Mouse (Mus musculus): ENCODE data around the gene 1700025G04Rik.

The 1700025G04Rik gene

DNA sequence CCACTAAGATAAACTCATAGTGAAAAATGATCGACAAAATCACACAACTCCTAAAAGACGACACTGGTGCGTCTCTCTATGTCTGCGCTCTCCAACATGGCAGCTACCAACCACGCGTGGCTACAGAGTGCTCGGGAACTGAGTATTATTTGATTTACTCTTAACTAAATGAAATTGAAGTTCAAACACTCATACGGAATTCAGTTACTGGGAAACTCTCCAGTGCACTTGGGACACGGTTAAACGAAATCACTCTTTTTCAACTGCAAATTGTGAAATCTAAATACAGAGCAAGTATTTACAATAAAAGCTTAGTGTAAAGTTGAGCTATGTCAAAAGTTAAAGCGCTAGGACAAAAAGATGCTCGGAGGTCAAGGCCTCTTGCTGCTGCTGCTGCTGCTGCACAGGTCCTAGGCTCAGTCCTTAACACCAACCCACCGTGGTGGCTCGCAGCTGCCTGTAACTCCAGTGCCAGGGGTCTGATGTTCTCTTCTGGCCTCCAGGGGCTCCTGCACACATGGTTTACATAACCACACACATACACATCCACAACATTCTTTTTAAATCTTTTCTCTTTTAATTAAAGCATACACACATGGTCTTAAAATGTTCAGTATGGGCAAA, 13.6 kb downstream of the 1700025G04Rik start:
- DNase-seq (ENCODE audit: low spot score in 2 of 2) = no peak

DNA sequence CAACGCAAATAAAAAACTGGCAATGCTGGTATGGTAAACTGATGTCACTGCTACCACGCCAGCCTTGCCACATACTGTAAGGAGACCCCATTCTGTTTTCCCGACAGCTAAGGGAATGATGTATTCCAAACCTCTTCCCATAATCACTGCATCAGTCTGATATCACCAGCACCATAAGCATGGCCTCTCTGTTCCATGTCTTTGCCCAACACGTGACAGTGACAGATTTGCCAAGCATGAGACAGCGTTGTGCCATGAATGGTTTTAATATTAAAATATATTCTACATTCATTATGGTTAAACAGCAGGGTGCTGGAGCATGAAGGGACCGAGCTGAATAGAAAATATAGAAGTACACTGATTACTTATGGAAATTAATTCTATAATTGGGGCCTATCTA, 14.2 kb downstream of the 1700025G04Rik start:
- no peak for DNase-seq (ENCODE audit: low spot score in 2 of 2)

DNA sequence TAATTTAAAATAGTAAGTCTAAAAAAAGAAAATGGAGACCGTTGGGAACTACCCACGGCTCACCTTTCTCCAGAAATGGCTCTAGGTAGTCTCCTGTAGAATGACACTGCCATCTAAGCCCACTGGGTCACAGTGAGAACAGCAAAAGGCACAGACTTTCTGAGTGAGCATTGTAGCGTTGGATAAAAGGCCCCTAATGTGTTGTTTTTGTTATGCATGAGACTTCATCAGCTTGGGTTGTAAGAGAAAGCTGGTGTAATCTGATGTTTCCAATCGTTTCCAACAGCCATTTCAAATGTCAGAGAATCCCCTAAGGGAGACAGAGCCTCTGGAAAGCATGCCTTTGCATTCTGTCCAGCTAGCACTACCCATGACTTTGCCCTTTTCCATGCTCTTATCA, 19.5 kb downstream of the 1700025G04Rik start:
- no peak for DNase-seq (ENCODE audit: low spot score in 2 of 2)

DNA sequence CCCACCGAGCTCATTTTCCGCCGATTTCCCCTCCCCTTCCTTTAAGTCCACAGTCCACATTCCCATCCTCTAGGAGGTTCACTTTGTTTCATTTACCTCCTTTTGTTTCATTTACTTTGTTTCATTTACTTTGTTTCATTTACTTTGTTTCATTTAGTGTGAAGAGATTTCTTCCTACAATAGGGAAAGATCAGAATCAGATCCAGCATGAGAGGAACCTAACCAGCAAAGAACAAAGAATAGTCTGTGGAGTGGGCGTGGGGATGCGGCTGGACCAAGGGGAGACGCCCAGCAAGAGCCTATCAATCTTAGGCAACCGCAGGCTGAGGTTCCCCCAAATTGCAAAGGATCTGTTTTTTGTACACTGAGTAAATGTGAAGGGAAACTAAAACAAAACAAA, 20.2 kb downstream of the 1700025G04Rik start:
- no peak for DNase-seq (ENCODE audit: low spot score in 2 of 2)

DNA sequence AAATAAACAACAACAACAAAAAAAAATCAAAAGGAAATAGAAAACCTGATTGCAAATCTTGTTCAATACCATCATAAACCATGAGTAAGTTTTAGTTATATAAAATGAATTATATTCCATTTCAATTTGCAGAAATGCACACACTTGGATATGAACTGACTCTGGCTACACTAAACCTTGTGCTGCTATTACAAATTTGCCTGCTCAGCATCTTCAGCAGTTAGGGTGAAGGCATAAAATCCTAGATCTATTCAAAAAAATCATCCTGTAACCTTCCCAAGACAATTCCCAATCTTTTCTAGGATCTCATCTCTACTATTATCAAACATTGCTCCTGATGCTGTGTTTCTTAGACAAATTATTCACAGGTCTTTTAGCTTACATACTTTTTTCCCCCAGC, 22.0 kb downstream of the 1700025G04Rik start:
- DNase-seq (ENCODE audit: low spot score in 2 of 2) = no peak

DNA sequence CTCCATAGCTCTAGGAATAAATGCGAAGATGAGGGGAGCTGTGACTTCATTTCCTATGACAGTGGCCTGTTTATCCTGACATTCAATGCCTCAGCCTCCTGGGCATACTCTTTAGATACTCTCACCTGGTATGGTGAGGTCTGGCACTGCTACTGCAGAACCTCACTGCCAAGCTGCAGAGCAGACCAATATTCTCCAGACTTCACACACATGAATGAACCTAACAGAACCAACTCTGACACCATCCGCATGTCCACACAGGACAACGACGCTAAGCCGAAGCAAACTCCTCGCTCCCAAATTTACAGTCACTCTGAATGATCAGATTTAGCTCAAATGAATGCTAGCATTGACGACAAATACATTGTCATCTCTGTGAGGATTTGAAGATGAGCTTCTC, 24.4 kb downstream of the 1700025G04Rik start:
- no peak for DNase-seq (ENCODE audit: low spot score in 2 of 2)

DNA sequence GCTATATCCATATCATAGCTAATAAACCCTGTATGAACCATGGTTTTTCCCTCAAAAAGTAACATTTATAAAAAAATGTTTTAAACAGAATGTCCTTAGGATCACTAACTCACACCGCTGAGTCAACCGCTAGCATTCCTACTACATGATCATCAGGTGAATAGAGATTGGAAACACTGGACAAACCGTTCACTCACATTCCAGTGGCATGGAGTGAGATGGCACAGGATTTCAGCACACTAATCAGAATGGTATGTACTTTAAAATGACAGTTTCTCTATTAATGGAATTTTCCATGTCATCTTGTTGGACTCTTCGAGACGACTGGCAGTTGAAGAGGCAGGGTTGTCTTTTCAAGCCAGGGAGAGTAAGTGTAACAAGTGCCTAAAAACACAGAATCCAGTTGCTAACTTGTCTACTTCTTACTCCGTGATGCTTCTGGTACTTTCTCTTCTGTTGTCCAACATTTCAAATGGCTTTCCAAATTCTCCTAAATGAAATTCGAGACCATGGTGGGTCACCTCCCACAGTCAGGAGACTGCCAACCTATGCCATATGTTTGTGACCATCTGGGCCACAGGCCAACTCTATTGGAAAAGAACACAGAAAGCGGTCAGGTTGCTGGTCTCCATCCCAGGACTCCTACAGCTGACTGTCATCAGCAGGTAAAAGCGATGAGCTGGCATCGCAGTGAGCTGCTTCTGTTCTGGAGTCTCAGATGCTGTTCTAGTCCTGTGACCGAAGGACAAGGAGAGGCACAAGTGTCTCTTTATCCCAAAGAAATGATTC, 26.4 kb downstream of the 1700025G04Rik start:
- no peak for DNase-seq (ENCODE audit: low spot score in 2 of 2)

DNA sequence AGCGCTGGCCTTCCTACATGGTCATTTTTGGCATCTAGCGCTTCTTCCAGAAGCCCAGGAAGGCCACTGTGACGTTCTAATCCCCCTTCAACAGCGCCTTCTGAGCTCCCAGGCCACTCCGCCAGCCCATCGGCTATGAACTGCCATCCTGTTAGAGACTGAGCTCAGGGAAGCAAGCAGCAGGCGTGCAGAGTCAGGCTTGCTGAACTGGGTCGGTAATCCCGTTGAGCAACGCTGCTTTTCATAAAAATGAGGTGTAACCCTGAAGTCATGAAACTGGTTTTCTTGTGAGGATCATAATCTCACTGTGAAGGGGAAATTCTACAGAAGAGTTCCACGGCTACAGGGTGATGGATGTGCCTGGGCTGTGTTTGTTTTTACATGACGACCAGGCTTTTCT, 28.2 kb downstream of the 1700025G04Rik start:
- DNase-seq (ENCODE audit: low spot score in 2 of 2) = no peak

DNA sequence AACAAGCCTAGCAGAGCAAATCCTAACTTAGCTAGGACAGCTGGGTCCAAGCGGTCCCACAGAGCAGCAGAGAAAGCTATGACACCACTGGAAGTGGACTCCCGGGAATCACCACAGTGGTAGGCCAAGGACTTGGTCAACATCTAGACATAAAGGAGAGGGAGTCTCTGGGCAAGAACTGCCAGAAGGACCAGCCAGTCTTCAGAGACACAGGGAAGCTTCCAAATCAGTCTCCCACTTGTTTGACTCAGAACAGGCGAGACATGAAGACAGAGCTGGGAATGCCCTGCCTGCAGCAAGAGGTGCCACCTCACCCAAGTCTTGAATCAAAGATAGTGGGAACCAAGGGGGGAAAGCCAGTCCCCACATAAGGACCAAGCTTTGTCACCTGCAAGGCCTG, 29.7 kb downstream of the 1700025G04Rik start:
- DNase-seq (ENCODE audit: low spot score in 2 of 2) = no peak

DNA sequence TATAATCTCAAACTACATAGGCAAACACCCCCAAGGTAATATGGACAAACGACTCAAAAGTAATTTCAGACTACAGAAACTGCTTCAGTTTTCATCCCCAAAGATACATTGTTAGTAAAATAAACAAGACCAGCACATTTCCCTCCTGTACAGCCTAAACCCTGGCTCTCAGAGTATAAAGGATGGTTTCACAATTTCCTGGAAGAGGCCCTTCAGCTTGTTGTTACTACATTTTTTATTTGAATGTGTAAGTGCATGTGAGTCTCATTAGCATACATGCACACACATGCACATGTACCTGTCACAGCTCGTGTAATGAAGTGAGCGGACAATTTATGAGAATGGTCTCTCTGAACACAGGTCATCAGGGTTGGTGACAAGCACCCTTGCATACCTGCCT, 31.1 kb downstream of the 1700025G04Rik start:
- DNase-seq (ENCODE audit: low spot score in 2 of 2) = no peak

DNA sequence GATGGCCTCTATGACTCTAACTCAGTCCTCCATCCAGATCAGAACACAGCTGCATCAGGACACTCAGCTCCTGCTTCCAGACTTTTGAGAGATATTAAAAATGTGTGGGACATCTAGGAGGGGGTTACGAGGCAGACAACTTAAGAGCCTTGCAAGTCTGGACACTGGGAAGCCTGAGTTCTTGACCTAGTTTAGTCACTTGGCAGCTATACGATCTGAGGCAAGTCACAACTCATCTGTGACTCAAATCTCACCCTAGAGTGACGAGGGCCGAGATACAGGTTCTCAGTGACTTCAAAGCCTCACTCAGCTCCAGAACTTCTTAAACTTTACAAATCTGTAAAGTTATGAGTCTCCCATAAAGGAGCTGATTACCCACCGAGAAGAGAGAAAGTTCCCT, 36.8 kb downstream of the 1700025G04Rik start:
- no peak for DNase-seq (ENCODE audit: low spot score in 2 of 2)

DNA sequence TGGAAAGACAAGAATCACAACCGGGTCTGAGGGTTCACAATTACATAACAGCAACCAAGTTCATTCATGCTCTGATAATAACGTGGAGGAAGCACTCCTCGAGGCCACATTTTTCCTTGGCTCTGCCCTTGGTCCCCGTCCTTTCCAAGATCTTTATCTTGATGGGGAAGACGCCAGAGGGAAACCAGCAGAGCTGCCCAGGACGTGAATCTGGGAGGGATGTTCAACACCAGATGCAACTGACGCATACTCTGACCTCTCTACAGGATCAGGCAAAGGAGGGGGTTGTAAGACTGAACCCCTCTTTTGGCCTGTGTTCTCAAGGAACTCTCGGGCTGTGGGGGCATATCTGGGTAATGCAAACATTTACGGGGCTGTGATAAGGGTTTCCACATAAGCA, 38.1 kb downstream of the 1700025G04Rik start:
- DNase-seq (ENCODE audit: low spot score in 2 of 2) = no peak

DNA sequence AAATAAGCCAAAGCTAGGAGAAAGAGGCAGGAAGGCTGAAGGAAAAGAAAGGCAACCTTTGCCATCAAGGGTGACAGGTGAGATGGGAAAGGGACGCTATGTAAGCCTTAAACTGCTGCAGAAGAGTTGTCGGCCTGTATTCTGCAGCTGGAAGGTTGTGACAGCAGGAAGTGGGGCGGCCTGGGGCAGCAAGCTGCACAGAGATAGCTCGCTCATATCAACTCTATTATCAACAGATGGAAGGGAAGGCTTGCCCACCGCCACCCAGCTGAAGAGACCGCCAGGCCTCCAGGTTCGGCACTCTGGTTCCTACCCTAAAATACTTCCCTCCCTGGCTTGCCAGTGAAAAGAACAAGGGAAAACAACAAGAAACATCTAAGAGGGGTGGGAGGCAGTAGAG, 39.9 kb downstream of the 1700025G04Rik start:
- no peak for DNase-seq (ENCODE audit: low spot score in 2 of 2)

DNA sequence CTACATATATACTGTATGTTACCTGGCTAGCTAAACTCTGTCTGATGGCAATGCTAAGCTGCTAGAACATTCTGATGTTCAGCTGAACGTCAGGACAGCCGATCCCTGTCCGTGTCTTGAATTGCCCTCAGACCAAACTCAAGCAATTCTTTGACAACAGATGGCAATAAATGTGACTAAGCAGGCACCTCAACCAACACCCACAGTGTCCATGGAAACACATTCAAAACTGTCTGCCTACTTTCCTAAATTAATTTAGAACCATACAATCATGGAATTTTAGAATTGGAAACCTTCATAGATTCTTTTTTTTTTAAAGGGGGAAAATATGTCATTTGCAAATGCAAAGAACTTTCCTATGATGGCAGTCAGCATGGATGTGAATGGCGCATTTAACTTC, 41.6 kb downstream of the 1700025G04Rik start:
- DNase-seq (ENCODE audit: low spot score in 2 of 2) = no peak

DNA sequence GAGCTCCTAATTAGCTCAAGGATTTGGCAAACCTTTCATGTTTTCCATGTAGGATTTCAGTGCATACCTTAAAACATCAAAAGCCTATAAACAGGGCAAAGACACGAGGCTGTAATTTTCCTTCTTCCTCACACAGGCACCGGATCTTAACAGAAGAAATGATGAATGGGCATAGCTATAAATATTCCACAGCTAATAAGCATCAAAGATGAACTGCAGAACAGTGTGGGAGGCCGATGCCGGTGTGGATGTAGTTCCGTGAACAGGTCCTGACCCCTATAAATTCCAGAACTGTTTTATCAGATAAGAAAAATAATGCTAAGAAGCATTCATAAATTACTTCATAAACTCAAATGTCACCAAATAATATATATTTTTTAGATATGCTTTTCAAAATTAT, 42.5 kb downstream of the 1700025G04Rik start:
- no peak for DNase-seq (ENCODE audit: low spot score in 2 of 2)

DNA sequence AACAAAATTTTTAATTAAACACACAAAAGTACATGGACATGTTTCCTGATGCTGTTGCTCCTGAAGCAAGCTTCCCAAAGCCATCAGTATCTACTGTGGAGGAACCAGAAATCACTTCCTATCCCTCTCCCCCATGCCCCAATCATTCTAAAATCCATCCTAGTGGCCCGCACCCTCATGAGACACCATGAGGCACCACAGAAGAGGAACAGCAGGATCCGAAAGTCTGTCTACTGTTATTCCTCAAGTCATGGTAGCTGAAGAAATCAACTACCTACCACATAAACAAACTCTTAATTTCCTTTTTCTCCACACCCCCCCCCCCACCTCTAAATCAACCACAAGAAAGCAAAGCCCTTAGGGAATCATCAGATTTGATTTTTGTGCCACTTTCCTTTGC, 46.5 kb downstream of the 1700025G04Rik start:
- no peak for DNase-seq (ENCODE audit: low spot score in 2 of 2)

DNA sequence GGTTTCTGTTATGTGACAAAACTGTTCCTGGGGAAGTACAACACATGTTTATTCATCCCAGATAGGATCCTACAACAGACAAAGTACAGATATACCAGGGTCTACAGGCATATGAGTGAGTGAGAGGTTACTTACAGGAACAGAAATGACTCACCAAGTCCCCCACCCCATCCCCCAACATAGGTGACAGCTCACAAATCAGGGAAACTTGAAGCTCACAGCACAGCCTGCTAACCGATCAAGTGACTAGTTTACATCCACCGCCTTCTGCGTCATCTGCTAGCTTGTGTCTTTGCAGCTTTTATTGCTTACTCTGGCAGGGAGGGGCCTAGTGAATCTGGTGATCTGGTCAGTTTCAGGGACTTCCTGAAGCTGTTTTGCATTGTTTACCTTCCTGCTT, 47.5 kb downstream of the 1700025G04Rik start:
- no peak for DNase-seq (ENCODE audit: low spot score in 2 of 2)

DNA sequence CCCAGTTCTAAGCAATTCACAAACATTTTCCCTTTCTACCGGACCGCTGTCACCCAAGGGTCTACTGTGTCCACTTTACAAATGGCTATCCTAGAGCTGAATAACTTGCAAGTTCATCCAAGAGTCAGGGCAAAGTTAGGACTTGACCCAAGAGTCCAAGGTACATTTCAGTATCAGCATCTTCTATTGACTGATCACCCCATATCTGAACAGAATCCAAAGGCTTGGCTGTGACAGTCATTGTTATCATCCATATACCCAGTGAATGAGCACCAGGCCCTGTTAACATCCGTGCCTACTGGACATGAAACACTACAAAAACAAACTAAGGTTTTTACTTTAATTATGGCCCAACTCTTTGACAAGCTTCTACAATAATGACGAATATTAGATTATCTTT, 48.9 kb downstream of the 1700025G04Rik start:
- DNase-seq (ENCODE audit: low spot score in 2 of 2) = no peak

DNA sequence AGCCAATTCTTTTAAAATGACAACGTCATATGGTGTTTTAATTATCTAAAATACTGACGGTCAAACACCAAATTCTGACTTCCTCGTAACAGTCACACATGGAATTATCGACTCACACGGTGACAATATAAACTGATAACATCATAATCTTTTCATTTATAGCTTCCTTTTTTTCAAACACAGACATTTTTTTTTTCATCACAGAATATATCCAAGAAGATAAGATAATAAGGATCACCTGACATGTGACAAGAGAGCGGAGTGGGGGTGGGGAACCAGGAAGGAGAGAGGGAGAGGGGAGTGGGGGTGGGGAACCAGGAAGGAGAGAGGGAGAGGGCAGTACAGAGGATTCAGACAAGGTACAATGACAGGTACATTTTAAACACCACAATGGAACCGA, 49.9 kb downstream of the 1700025G04Rik start:
- no peak for DNase-seq (ENCODE audit: low spot score in 2 of 2)

DNA sequence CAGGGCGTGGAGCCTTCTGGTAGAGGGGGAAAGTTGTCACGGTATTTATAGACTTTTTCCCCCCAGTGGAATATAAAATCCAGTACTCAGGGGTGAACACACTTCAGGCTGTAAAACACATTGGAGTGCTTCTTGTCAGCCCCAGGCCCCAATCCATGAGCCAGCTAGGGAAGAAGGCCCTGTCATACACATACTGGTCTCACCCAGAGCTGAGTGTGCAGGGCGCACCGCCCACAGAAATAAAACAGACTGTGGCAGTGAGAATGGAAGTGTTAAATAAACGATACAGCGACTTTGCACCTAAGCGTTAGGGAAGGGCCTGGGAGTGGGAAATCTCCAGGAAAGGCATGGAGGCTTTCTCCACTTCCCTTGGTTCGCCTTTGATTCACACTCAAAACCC, 50.3 kb downstream of the 1700025G04Rik start:
- no peak for DNase-seq (ENCODE audit: low spot score in 2 of 2)

DNA sequence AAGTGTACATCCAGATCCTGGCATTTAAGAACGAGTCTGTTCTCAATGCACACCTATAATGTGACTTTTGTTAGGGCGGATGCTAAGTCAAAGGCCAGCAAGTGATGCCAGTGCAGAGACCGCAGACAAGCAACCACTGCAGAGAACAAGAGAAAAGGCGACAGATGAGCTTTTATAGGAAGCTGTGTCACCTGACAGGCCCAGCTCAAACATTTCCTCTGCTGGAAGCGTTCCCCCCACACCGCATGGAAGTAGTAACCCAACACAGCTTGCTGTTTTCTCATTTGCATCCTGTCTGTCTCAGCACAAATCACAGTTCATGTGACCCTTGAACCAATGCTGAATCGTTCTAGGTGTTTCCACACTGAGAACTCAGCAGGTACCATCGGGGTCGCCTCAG, 51.8 kb downstream of the 1700025G04Rik start:
- DNase-seq (ENCODE audit: low spot score in 2 of 2) = no peak

DNA sequence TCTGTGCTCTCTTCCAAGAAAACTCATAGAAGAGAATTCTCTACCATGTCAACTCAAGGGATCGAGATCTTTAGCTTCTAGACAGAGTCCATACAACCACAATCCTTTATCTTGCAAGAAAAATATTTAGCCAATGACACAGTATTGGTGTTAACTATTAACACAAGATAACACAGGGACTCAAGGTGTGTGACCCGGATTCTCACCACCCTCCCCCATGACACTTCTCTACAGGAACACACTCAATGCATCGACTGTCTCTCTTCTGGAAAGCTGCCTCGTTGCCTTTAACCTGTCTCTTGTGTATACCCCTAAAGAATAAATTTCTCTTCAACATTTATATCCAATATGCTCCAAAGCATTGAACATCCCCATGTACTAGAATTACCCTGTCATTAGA, 52.3 kb downstream of the 1700025G04Rik start:
- no peak for DNase-seq (ENCODE audit: low spot score in 2 of 2)

DNA sequence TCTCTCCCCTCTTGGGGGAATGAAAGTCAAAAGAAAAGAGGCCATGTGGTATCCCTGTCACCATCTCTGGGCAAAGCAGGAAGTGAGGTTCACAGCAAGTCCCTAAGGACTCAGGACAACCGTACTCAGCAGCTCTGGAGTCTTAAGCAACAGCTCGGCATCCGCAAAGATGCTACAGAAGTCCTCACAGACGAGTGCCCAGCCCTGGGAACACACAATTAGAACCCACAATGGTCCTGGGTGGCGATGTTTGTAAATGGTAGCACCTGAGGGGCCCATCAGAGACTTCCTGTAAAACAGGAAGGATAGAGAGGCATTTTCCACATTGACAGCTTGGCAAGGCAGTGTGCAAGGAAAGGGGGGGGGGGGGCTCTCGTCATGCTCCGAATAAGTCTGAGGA, 55.2 kb downstream of the 1700025G04Rik start:
- no peak for DNase-seq (ENCODE audit: low spot score in 2 of 2)

DNA sequence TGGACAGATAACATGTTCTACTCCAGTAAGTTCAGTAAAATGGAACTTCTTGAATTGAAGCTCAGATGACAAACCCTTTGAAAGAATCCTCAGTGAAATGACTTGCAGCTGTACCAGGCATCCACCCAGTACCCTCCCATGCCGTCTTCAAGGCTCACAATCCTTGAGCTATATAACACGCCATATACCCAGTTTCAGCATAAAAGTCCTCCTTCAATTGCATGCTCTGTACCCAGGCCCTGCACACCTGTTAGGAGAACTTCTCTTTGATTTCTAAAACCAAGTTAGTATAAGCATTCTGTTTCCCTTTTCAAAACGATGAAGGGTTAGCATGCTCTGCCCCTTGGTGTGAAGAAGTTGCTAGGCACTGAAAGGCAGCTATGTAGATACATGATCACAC, 56.2 kb downstream of the 1700025G04Rik start:
- no peak for DNase-seq (ENCODE audit: low spot score in 2 of 2)

Data from frontal cortex, postnatal 14 days (tissue).